Mouse (Mus musculus) cortical plate, adult 2 months (tissue): Measurements from ENCODE around the gene Tfb1m.

Source experiments
- CTCF ChIP-seq: fragments of 200-500 bp; IDR thresholded peaks from 2 replicates; pipeline ENCODE4 v1.5.1; 2011; ENCODE audit warnings: mild to moderate bottlenecking, control low read depth, low read length; ENCODE audit not compliant: insufficient read depth; ENCODE audit errors: extremely low read depth
- POLR2A ChIP-seq: fragments of 200-500 bp; IDR thresholded peaks from 2 replicates; pipeline ENCODE4 v1.6.1; 2011; ENCODE audit warnings: mild to moderate bottlenecking, low read length, control low read depth; ENCODE audit not compliant: insufficient read depth; ENCODE audit errors: extremely low read depth

DNA sequence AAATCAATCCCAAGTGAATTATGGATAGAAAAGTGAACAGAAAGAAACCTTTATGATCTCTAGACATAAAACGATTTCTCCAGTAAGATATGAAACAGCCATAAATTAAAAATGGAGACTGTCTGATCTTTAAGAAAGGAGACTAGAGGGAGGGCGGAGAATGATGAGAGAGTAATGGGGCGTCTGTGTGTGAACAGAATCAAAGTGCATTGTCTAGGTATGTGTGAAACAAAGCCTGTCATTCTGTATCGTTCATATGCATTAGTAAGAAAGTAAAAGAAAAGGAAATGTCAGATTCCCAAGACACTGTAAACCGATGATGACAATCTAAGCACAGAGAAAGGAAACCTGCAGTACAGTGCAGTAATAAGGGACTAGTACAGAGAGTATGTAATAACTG is 16.5 kb downstream of the Tfb1m start:
- no peak for TF ChIP-seq CTCF
- no peak for TF ChIP-seq POLR2A
